Mouse (Mus musculus) embryo, embryonic 9.5 days (tissue): ENCODE results near the gene Tmem217.

Source experiments
- DNase-seq: peaks from one replicate; pipeline ENCODE4 v3.0.0-alpha.2; 2017; ENCODE audit errors: extremely low spot score

The Tmem217 gene

DNA sequence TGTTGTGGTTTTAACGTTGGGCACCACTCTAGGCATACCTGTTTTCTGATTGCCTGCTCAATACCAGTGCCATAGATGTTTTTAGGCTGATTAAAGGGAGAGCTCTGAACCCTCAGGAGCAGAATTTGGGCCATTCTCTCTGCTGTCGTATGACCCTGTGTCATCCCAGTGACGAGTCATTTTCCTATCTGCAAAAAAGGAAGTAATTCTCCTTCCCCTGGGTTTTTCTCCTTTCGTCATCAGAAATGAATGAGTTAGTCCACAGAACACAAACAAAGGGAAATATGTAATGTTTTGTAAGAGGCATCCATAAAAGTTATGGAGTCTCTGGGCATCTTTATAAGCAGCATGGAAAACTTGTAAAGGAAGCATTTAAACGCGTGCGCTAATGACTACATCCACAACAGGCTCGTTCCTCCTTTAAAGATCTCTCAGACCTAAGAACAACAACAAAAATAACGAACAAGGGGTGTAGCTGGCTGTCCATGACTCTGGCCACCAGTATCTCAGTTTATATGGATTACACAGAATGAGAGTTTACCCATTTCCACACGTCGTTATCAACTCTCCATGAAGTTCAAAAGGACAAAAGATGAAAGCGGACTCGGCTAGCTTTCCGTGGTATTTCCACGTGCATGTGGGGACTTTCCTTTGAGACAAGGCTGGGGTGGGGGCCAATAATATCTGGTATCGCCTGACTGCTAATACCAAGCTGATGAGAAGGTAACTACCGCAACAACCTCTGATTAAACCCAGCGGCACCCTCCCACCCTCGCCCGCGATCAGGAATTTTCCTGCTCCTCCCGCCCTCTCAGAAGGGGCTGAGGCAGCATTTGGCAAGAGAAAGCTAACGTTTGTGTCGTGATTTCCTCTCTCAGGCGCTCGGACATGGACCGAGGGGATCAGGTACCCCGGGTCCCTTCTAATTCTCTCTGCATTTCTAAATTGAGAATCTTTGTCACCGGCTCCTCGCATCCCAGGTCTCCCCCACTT, 62.9 kb downstream of the Tmem217 start:
- DNase-seq, result no peak

DNA sequence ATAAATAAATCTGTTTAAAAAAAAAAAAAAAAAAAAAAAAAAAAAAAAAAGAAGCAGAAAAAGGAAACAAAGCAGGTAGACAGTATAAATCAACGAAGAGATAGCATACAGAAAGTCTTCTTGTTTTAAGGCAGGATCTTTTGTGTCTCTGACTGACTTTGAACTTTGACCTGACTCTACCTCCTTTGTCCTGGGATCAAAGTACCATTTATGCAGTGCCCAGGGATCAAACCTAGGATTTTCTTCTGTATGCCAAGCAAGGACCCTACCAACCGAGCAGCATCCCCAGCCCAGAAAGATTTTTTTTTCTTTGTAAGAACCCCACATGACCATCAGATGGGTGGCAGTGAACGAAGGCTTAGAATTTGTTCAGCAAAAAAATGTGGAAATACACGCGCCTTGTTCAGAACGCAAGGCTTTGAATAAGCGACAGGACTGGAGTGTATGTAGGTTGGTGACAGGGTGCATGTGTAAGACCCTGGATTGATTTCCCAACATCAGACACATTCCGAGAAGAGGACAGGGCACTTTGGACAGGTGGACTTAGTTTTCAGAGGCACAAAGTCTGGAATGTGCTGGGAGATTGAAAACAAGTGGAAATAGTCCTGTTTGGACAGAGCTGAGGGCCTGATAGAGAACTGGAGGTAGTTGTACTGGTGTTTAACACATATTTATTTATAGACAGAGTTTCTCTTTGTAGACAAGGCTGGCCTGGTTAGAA, 63.8 kb downstream of the Tmem217 start:
- no peak for DNase-seq

GRCm38 (mm10) chr17:29485336-29486233, 66.6 kb downstream of the Tmem217 start:
- DNase-seq, result no peak

DNA sequence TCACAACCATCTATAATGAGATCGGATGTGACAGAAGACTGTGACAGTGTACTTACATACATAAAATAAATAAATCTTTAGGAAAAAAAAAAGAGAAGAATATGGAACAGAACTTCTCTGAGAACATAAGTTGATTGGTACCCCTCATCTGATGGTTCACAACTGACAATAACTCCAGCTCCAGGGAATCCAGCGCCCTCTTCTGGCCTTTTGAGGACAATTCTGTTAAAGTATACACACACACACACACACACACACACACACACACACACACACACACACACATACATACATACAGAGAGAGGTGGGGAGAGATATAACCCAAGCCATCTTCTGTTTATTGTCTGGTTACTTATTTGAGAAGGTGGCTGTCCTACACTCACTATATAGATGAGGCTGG, 67.8 kb downstream of the Tmem217 start:
- DNase-seq, result no peak

GRCm38 (mm10) chr17:29483282-29483681, 68.9 kb downstream of the Tmem217 start:
- no peak for DNase-seq

DNA sequence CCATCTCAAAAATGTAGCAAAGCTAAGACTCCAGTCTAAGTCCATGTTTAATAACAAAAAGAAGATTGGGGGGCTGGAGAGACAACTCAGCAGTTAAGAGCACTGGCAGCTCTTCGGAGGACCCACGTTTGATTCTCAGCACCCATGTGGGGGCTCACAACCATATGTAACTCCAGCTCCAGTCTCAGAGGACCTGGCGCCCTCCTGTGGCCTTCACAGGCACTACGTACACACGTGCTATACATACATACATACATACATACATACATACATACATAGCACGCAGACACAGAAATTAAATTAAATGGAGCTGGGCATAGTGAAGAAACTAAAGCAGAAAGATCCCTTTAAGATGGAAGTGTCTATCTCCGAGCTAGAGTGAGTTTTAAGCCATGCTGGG, 69.6 kb downstream of the Tmem217 start:
- no peak for DNase-seq

DNA sequence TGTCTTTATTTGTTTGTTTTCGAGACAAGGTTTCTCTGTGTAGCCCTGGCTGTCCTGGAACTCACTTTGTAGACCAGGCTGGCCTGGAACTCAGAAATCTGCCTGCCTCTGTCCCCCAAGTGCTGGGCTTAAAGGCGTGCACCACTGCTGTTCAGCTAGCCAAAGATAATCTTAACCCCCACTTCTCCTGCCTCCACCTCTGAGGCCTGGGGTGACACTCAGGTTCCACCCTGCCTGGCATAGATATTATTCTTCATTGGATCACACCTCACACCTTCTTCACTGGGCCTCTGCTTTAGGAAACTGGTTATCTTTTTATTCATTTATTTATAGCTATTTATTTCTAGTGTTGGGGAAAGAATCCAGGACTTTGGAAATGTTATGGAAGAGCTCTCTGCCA, 71.9 kb downstream of the Tmem217 start:
- no peak for DNase-seq

- no peak for DNase-seq
Measured at GRCm38 (mm10) chr17:29478271-29478670, 73.9 kb downstream of the Tmem217 start.

DNA sequence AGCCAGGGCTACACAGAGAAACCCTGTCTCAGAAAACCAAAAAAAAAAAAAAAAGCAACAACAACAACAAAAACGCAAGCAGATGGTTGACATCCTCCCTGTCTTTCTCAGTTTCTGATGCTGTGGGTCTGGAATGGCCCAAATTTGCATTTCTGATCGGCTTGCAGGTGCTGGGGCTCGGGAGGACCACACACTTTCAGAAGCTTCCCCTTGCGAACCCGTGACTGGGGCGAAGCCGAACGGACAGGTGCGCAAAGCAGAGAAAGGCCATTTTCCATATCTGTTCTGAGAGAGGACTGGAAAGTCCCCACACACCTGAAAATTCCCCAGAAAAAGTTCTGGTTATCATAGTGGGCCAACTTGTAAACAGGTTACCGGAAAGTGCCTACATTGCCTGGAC, 74.8 kb downstream of the Tmem217 start:
- DNase-seq, result no peak

DNA sequence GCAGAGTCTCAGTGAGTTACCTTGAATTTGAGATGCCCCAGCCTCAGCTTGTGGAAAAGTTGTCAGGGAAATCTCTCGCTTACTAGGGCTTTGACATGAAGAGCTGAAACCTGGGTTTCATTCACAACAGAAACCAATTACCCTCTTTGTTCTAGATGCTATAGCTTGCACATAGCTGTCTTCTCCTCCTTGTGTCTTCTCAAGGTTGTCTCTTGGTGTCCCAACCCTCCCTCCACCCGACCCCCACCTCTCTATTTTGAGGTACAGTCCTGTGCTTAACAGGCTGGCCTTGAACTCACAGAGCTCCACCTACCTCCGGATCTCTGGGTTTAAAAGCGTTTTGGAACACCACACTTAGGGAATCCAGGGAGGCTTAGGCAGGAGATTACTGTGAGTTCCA, 75.7 kb downstream of the Tmem217 start:
- no peak for DNase-seq
